In genomic region chr14:21958643-21959042, GRCm38 (mm10) we compare ENCODE assay signal across 26 mouse cellular contexts.
"Had no signal": no experiment of that assay in that cellular context is flagged by ENCODE, and none has a peak within 500 bp of the region (broad histone marks: within the 10 kb centered on the region; RNA-seq: fewer than 3 reads in every experiment).

No protein-coding gene starts in this region.

- H3K27ac ChIP-seq: left cerebral cortex, adult 2 months; limb, embryonic 13.5 days; limb, embryonic 15.5 days; liver, embryonic 12.5 days; liver, embryonic 13.5 days; liver, embryonic 14.5 days; liver, embryonic 15.5 days; lung, embryonic 15.5 days; macrophage; midbrain, embryonic 10.5 days; midbrain, embryonic 12.5 days; midbrain, embryonic 13.5 days; midbrain, embryonic 15.5 days had no signal

- H3K4me3 ChIP-seq: left cerebral cortex, adult 2 months; limb, embryonic 13.5 days; limb, embryonic 15.5 days; liver, embryonic 12.5 days; liver, embryonic 13.5 days; liver, embryonic 15.5 days; lung, embryonic 15.5 days; megakaryocyte, embryonic 14.5 days; midbrain, embryonic 10.5 days; midbrain, embryonic 12.5 days; midbrain, embryonic 13.5 days; midbrain, embryonic 15.5 days had no signal

- ATAC-seq: liver, embryonic 12.5 days; liver, postnatal 0 days; lung, postnatal 0 days; midbrain, embryonic 13.5 days; midbrain, embryonic 15.5 days had no signal

- H3K9ac ChIP-seq: limb, embryonic 13.5 days; limb, embryonic 15.5 days; liver, embryonic 12.5 days; liver, embryonic 13.5 days; liver, embryonic 14.5 days; liver, embryonic 15.5 days; liver, postnatal 0 days; lung, embryonic 14.5 days; lung, embryonic 15.5 days; midbrain, embryonic 12.5 days; midbrain, embryonic 13.5 days; midbrain, embryonic 15.5 days had no signal

- H3K36me3 ChIP-seq: limb, embryonic 13.5 days; limb, embryonic 15.5 days; liver, embryonic 12.5 days; liver, embryonic 13.5 days; liver, embryonic 15.5 days; lung, embryonic 15.5 days; midbrain, embryonic 10.5 days; midbrain, embryonic 12.5 days; midbrain, embryonic 13.5 days; midbrain, embryonic 15.5 days had no signal

- DNase-seq: layer of hippocampus, postnatal 36 days; liver; liver, embryonic 13.5 days; liver, postnatal 0 days; lung, adult 18-20 months; lung, adult 2 months; lung, postnatal 10 days; lung, postnatal 14 days; lung, postnatal 36 days; lung, postnatal 4 days had no signal

- H3K4me1 ChIP-seq: liver, embryonic 12.5 days; liver, embryonic 13.5 days; liver, embryonic 15.5 days; lung, embryonic 15.5 days; megakaryocyte, embryonic 14.5 days; midbrain, embryonic 10.5 days; midbrain, embryonic 12.5 days; midbrain, embryonic 15.5 days had no signal

- H3K4me2 ChIP-seq: limb, embryonic 13.5 days; limb, embryonic 15.5 days; liver, embryonic 11.5 days; liver, embryonic 12.5 days; liver, embryonic 13.5 days; liver, embryonic 15.5 days; lung, embryonic 14.5 days; lung, embryonic 15.5 days; midbrain, embryonic 12.5 days; midbrain, embryonic 13.5 days; midbrain, embryonic 15.5 days had no signal

- H3K27me3 ChIP-seq: liver, embryonic 12.5 days; liver, embryonic 13.5 days; liver, embryonic 15.5 days; lung, embryonic 15.5 days; midbrain, embryonic 15.5 days had no signal

- H3K9me3 ChIP-seq: limb, embryonic 13.5 days; limb, embryonic 15.5 days; liver, embryonic 12.5 days; liver, embryonic 13.5 days; liver, embryonic 15.5 days; lung, embryonic 15.5 days; midbrain, embryonic 10.5 days; midbrain, embryonic 12.5 days; midbrain, embryonic 13.5 days; midbrain, embryonic 15.5 days had no signal
